Mouse (Mus musculus) liver, postnatal 0 days (tissue): Measurements from ENCODE around the gene Atp2a2.

Source experiments
- CTCF ChIP-seq: sonication (generic); IDR thresholded peaks from 2 replicates; pipeline ENCODE4 v1.5.1; 2016; ENCODE audit warnings: antibody characterized with exemption, low read depth
- EP300 ChIP-seq: IDR thresholded peaks from 2 replicates; pipeline ENCODE4 v1.6.1; 2016; ENCODE audit warnings: antibody characterized with exemption, low read depth, mild to moderate bottlenecking

GRCm38 (mm10) chr5:122514127-122514521 lies 12.1 kb upstream of the Atp2a2 start:
- no peak for TF ChIP-seq CTCF
- no peak for TF ChIP-seq EP300
